Mouse (Mus musculus) lung, postnatal 0 days (tissue): ENCODE measurements around the gene Hist1h2bm.

ENCODE experiments used
- CTCF ChIP-seq: IDR thresholded peaks from 2 replicates; pipeline ENCODE4 v1.5.1; 2016; ENCODE audit warnings: antibody characterized with exemption, mild to moderate bottlenecking
- EP300 ChIP-seq: IDR thresholded peaks from 2 replicates; pipeline ENCODE4 v1.6.1; 2016; ENCODE audit warnings: antibody characterized with exemption, mild to moderate bottlenecking, control low read depth

DNA sequence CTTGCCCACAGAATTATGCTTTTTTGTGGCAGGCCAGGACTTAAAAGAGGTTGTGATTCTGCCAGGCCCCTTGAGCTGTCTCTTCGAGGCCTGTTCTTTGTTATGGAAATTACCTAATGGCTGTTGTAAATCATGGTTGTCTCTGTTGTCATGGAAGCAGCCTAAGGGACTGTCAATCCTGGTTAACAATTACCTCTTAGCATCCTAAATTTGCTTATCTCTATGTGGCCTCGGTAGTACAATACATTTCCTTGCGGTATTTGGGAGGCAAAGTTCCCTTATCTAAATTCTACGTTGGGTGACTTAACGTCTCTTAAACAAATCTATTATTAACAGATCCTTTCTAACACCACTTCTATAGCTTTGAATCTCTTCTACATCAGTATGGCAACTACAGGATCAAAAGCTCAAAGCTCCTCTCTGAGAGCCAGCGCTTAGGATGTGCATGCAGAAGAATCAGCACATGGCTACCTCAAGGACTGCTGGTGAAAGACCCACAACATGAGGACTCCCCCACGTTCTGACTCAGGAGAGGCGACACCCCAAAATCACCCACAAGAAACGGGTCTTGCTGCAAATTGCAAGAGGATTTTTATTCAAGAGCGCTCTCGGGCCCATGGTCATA is 6.2 kb downstream of the Hist1h2bm start:
- TF ChIP-seq CTCF: no peak
- no peak for TF ChIP-seq EP300
